Mouse (Mus musculus): ENCODE results near the gene Foxo3. TPM values are rescaled to one million over a fixed set of nuclear protein-coding genes. Genes with fewer than 3 reads are reported as not detected.

Foxo3 gene
- polyA plus RNA-seq, 1 experiment from 2014 or later = 8.0 TPM

- DNase-seq (ENCODE audit: low spot score) = no peak
These were observed 20.6 kb upstream of the Foxo3 start for GRCm38 (mm10) chr10:42297109-42297508.

GRCm38 (mm10) chr10:42296559-42296958, 20.0 kb upstream of the Foxo3 start:
- Histone ChIP-seq H3K27me3 (ENCODE audit: control insufficient read depth, insufficient read depth, low read length) (no peaks in the 10 kb centered on the region), H3K4me2 (replicated peaks; ENCODE audit: low read depth) (no peak overlapping the region), H3K27ac (replicated peaks) (no peak overlapping the region), H3K9ac (ENCODE audit: low read length) (no peak overlapping the region), H3K4me3 (ENCODE audit: low read depth, low read length) (no peak overlapping the region), H3K9me3 (ENCODE audit: control insufficient read depth, low read length) (no peaks in the 10 kb centered on the region), H3K36me3 (ENCODE audit: control insufficient read depth, insufficient read depth, low read length) (no peaks in the 10 kb centered on the region), H3K4me1 (replicated peaks; ENCODE audit: control insufficient read depth, insufficient read depth) (no peaks in the 10 kb centered on the region)
- DNase-seq (ENCODE audit: low spot score) = no peak
- 60% methylated on average over 4 of the region's 4 CpGs for WGBS
- TF ChIP-seq CTCF (IDR thresholded peaks at IDR 0.05; ENCODE audit: low read depth) (peak; percentile 12; the same call in 1 of the 2 replicates), EP300 (optimal IDR thresholded peaks at IDR 0.05) (no peak)
- ATAC-seq (ENCODE audit: low FRiP score, low TSS enrichment) = no peak

More at GRCm38 (mm10) chr10:42297109-42297508, 20.6 kb upstream of the Foxo3 start:
- Histone ChIP-seq H3K27me3 (ENCODE audit: control insufficient read depth, insufficient read depth, low read length) (no peaks in the 10 kb centered on the region), H3K4me1 (replicated peaks; ENCODE audit: control insufficient read depth, insufficient read depth) (no peaks in the 10 kb centered on the region), H3K27ac (replicated peaks) (no peak overlapping the region), H3K4me2 (replicated peaks; ENCODE audit: low read depth) (no peak overlapping the region), H3K36me3 (ENCODE audit: control insufficient read depth, insufficient read depth, low read length) (no peaks in the 10 kb centered on the region), H3K4me3 (ENCODE audit: low read depth, low read length) (no peak overlapping the region), H3K9me3 (ENCODE audit: control insufficient read depth, low read length) (no peaks in the 10 kb centered on the region), H3K9ac (ENCODE audit: low read length) (no peak overlapping the region)
- WGBS = 83% methylated on average over 2 of the region's 2 CpGs
- TF ChIP-seq EP300 (optimal IDR thresholded peaks at IDR 0.05) = no peak
- peak; percentile 49 for TF ChIP-seq CTCF (IDR thresholded peaks at IDR 0.05; ENCODE audit: low read depth)
- ATAC-seq (ENCODE audit: low FRiP score, low TSS enrichment) = no peak

DNA sequence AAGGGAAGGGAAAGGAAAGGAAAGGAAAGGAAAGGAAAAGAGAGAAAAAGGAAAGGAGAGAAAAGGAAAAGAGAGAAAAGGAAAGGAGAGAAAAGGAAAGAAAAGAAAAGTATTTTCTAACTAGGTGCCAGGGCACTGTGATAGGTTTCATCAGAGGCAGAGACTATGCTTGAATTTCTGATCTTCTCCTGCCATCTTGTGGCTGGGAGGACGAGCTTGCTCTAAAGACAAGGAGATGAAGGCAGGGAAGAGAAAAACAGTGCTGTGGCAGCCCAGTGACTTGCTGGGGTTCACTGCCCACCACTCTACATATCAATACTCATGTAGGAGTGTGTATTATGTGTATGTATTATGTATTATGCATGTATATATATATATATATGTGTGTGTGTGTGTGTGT, 18.5 kb upstream of the Foxo3 start:
- ATAC-seq (ENCODE audit: low FRiP score, low TSS enrichment) = no peak
- DNase-seq (ENCODE audit: low spot score) = no peak

DNA sequence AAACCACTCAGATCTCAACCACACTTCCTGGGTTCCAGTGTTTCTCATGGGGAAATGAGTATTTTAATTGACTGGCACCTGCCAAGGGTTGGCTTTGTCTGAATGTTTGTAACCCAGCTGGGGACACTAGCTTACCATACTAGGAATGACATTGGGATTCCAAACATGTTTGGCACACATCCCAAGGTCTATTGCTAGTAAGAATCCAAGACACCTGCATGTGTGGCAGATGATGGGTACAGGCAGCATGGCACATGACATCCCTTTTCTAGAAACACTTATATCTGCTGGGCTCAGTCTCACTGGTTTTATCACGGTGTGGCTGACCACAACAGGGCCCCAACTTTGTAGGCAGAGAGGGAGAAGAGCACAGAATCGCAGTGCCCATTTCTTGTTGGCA, 17.8 kb upstream of the Foxo3 start:
- Histone ChIP-seq H3K27ac (replicated peaks) (no peak overlapping the region), H3K36me3 (ENCODE audit: control insufficient read depth, insufficient read depth, low read length) (no peaks in the 10 kb centered on the region), H3K27me3 (ENCODE audit: control insufficient read depth, insufficient read depth, low read length) (no peaks in the 10 kb centered on the region), H3K4me3 (ENCODE audit: low read depth, low read length) (no peak overlapping the region), H3K4me1 (replicated peaks; ENCODE audit: control insufficient read depth, insufficient read depth) (no peaks in the 10 kb centered on the region), H3K9ac (ENCODE audit: low read length) (no peak overlapping the region), H3K4me2 (replicated peaks; ENCODE audit: low read depth) (no peak overlapping the region), H3K9me3 (ENCODE audit: control insufficient read depth, low read length) (no peaks in the 10 kb centered on the region)
- ATAC-seq (ENCODE audit: low FRiP score, low TSS enrichment) (no peak), DNase-seq (ENCODE audit: low spot score) (no peak)
- 65% methylated on average over 2 of the region's 2 CpGs for WGBS
- TF ChIP-seq CTCF (IDR thresholded peaks at IDR 0.05; ENCODE audit: low read depth) (no peak), EP300 (optimal IDR thresholded peaks at IDR 0.05) (no peak)

More for the DNA sequence above, 18.5 kb upstream of the Foxo3 start:
- H3K9me3 ChIP-seq (ENCODE audit: control insufficient read depth, low read length) = no peaks in the 10 kb centered on the region
- TF ChIP-seq CTCF (IDR thresholded peaks at IDR 0.05; ENCODE audit: low read depth) = peak; percentile 86
- no peak for TF ChIP-seq EP300 (optimal IDR thresholded peaks at IDR 0.05)
- no peak overlapping the region for H3K4me2 ChIP-seq (replicated peaks; ENCODE audit: low read depth)
- H3K27me3 ChIP-seq (ENCODE audit: control insufficient read depth, insufficient read depth, low read length) = no peaks in the 10 kb centered on the region
- H3K4me3 ChIP-seq (ENCODE audit: low read depth, low read length) = no peak overlapping the region
- 0% methylated on average over 1 of the region's 1 CpGs for WGBS
- H3K36me3 ChIP-seq (ENCODE audit: control insufficient read depth, insufficient read depth, low read length) = no peaks in the 10 kb centered on the region
- H3K27ac ChIP-seq (replicated peaks) = no peak overlapping the region
- no peaks in the 10 kb centered on the region for H3K4me1 ChIP-seq (replicated peaks; ENCODE audit: control insufficient read depth, insufficient read depth)
- H3K9ac ChIP-seq (ENCODE audit: low read length) = no peak overlapping the region

DNA sequence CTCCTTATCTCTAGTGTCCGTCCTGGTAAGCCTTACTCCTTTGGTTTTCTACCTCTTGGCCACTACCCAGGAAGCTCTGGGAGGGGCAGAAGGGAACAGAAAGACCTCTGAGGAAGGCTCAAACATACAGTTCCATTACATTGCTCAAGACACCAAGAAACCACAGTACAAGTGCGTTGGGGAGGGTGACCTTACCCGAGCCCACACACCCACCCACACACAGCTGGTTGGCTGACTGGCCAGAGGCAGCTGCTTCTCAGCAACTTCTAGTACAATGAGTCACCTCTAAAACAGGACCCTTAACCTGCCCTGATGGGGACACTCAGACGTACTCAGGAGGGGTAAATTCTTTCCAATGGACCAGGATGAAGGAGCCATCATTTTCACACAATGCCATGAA, 17.3 kb upstream of the Foxo3 start:
- H3K9me3 ChIP-seq (ENCODE audit: control insufficient read depth, low read length) = no peaks in the 10 kb centered on the region
- TF ChIP-seq EP300 (optimal IDR thresholded peaks at IDR 0.05) (no peak), CTCF (IDR thresholded peaks at IDR 0.05; ENCODE audit: low read depth) (no peak)
- H3K27ac ChIP-seq (replicated peaks) = no peak overlapping the region
- ATAC-seq (ENCODE audit: low FRiP score, low TSS enrichment) = no peak
- WGBS = 53% methylated on average over 4 of the region's 4 CpGs
- no peak overlapping the region for H3K4me2 ChIP-seq (replicated peaks; ENCODE audit: low read depth)
- no peaks in the 10 kb centered on the region for H3K27me3 ChIP-seq (ENCODE audit: control insufficient read depth, insufficient read depth, low read length)
- no peaks in the 10 kb centered on the region for H3K36me3 ChIP-seq (ENCODE audit: control insufficient read depth, insufficient read depth, low read length)
- DNase-seq (ENCODE audit: low spot score) = no peak
- H3K4me1 ChIP-seq (replicated peaks; ENCODE audit: control insufficient read depth, insufficient read depth) = no peaks in the 10 kb centered on the region
- H3K9ac ChIP-seq (ENCODE audit: low read length) = no peak overlapping the region
- H3K4me3 ChIP-seq (ENCODE audit: low read depth, low read length) = no peak overlapping the region

GRCm38 (mm10) chr10:42291360-42291759, 14.8 kb upstream of the Foxo3 start:
- Histone ChIP-seq H3K9me3 (ENCODE audit: control insufficient read depth, low read length) (no peaks in the 10 kb centered on the region), H3K36me3 (ENCODE audit: control insufficient read depth, insufficient read depth, low read length) (no peaks in the 10 kb centered on the region)
- DNase-seq (ENCODE audit: low spot score) = peak; percentile 67

More at GRCm38 (mm10) chr10:42291360-42291759, 14.8 kb upstream of the Foxo3 start:
- no peak overlapping the region for H3K9ac ChIP-seq (ENCODE audit: low read length)
- H3K27ac ChIP-seq (replicated peaks) = no peak overlapping the region
- H3K4me3 ChIP-seq (ENCODE audit: low read depth, low read length) = no peak overlapping the region
- no peak overlapping the region for H3K4me2 ChIP-seq (replicated peaks; ENCODE audit: low read depth)
- no peak for ATAC-seq (ENCODE audit: low FRiP score, low TSS enrichment)
- H3K4me1 ChIP-seq (replicated peaks; ENCODE audit: control insufficient read depth, insufficient read depth) = no peaks in the 10 kb centered on the region
- TF ChIP-seq EP300 (optimal IDR thresholded peaks at IDR 0.05) (no peak), CTCF (IDR thresholded peaks at IDR 0.05; ENCODE audit: low read depth) (peak; percentile 80)
- no peaks in the 10 kb centered on the region for H3K27me3 ChIP-seq (ENCODE audit: control insufficient read depth, insufficient read depth, low read length)
- WGBS = 66% methylated on average over 5 of the region's 5 CpGs

Data from stomach, postnatal 0 days (tissue).